Mouse (Mus musculus) induced T-regulatory cell, adult 2 months (primary cell): ENCODE measurements around the gene Rpp14.
A peak's percentile ranks its signal among the peaks of the same experiment; 100 is the strongest.

Source experiments
- DNase-seq: peaks from one replicate; pipeline ENCODE4 v3.0.0-alpha.2; 2012; ENCODE audit warnings: low read depth

The Rpp14 gene

GRCm38 (mm10) chr14:8059938-8060337, 20.2 kb upstream of the Rpp14 start:
- no peak for DNase-seq

GRCm38 (mm10) chr14:8062076-8062475, 18.1 kb upstream of the Rpp14 start:
- DNase-seq, result no peak

- no peak for DNase-seq
Observed at GRCm38 (mm10) chr14:8062537-8063301, 17.4 kb upstream of the Rpp14 start.

DNA sequence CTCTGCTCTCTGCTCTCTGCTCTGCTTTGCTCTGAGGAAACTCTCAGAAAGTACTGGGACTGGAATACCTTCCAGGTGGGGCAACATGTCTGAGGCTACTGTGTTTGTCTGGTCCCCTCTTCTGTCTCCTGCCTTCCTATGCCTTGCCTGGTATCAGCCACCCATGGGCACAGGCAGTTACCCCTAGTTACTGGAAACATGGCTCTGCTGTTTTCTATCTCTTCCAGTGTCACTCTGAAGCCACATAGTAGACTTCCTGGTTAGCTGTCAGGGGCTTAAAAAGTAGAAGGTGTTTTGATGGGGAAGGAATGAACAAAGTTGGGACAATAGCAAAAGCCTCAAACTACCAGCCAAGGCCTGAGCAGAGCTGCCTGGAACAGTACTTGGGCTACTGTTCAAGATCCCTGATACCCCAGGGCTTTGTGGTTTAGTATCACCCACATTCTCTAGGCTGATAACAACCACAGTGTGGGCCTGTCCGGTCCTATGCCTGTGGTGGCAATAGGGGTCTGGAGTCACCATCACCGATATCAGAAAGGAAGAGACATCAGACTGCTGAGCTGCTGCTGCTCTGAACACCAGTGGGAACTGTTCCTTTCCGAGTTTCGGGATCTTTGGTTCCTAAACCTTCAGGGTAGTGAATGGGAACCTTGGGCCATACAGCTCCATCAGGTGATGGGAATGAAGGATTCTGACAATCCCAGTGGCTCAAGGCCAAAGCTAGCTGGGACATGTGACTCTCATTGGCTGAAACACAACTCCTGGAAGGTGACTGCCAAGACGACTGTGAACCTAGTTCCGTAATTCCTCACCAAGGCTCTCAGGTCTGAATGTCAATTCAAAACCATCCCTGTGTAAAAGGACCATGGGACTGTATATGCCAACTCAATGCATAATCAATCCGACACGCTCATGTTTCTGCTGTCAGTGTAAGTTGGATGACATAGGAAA, 16.1 kb upstream of the Rpp14 start:
- no peak for DNase-seq

GRCm38 (mm10) chr14:8080718-8081117, 551 bp downstream of the Rpp14 start:
- DNase-seq, result no peak

DNA sequence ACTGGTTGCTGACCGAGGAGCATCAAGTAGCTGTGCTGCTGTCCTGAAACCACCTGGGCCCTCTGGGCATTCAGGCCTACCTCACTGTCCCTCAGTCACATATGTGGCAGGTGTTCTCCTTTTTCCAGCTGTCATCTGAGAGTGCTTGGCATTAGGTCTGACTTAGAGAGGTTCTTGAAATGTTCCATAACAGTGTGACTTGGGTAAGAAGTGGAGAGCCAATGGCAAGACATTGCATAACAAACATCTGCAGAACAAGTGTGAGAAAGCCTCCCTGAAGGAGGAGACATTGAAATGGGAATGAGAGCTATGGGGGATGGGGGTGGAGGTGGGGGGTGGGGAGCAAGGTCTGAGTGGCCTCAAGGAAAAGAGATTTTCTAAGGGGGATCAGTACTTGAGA, 2.8 kb downstream of the Rpp14 start:
- DNase-seq, result no peak

GRCm38 (mm10) chr14:8089016-8089415, 8.8 kb downstream of the Rpp14 start:
- no peak for DNase-seq

DNA sequence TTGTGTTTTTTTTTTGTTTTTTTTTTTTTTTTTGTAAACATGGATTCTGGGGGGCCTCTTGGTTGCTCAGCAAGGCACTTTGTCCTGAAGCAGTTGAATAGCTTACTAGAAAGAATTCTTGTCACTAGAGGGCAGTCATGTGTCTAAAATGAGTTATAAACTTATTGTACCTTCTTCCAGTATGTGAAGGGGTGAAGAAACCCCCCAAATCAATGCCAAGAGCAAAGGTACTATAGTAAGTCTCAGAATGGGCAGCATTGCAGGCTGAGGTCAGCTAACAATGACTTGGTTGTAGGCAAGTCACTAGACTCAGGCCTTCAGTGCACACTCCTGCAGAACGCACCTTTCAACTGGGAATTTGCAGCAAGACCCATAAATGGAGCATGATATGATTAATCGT, 12.4 kb downstream of the Rpp14 start:
- DNase-seq, result peak; percentile 76

- DNase-seq, result no peak
Observed at GRCm38 (mm10) chr14:8093427-8093826, 13.3 kb downstream of the Rpp14 start.

- no peak for DNase-seq
Observed at GRCm38 (mm10) chr14:8094931-8095561, 14.9 kb downstream of the Rpp14 start.

DNA sequence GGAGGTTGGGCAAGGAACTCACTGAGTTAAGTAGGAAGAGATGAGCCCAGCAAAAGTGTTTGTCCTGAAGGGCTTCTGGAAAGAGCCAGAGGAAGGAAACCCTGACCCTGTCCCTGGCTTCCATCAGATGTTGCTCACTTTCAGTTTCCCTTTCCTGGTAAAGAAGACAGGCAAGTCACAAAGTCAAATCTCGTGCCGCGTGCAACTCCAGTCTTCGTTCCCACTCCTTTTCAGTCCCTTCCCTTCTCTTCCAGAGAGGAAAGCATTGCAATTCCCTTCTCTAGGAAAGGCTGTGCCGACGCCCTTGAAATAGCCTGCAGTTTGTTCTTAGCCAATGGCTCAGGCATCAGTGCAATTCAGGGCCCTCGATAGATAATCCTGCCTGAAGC, 15.4 kb downstream of the Rpp14 start:
- DNase-seq, result peak; percentile 63

GRCm38 (mm10) chr14:8097978-8098686, 18.0 kb downstream of the Rpp14 start, which contains the start of gene Pxk:
Pxk (plus strand) TSS chr14:8098211.
- peak; percentile 90 for DNase-seq

GRCm38 (mm10) chr14:8098687-8098995, 18.5 kb downstream of the Rpp14 start:
- DNase-seq, result peak; percentile 52

DNA sequence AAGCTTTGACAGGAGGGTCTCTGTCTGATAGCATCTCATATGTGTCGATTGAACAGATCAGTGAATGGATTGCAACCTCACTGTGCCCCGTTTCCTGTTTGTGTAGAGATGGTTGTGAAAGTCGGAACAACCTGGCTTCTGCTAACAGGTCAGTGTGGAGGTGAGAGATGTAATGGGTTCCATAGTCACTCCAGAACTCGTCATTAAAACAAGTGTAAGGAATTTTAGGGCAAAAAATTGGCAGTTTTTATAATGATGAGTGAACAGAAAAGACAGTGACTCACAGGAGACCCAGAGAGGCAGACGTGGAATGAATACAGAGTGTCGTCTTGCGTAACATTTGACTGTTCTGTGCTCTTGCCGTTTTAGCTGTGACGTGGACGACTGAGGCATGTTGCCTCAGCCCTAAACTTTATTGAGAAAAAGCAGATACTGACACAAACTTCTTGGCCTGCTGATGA, 19.4 kb downstream of the Rpp14 start:
- DNase-seq, result peak; percentile 67

- no peak for DNase-seq
Observed at GRCm38 (mm10) chr14:8101886-8102285, 21.7 kb downstream of the Rpp14 start.

DNA sequence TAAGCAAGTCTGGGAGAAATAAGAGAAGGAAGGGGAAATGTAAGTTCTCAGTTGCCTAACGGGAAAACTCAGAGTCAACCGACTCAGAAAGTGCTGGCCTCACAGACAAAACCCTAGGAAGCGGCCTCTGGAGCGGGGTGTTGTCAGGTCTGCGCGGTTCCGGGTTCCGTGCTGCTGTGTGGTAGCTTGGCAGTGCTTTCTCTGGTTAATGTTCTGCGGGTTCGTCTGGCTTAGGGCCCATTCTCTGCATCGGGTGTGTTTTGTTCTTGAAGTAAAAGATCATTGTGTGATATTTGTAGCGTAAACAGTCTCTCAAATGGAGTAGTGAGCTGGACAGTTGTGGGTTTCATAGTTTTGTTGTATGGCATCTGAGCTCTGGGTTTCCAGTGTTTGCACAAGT, 22.5 kb downstream of the Rpp14 start:
- no peak for DNase-seq

DNA sequence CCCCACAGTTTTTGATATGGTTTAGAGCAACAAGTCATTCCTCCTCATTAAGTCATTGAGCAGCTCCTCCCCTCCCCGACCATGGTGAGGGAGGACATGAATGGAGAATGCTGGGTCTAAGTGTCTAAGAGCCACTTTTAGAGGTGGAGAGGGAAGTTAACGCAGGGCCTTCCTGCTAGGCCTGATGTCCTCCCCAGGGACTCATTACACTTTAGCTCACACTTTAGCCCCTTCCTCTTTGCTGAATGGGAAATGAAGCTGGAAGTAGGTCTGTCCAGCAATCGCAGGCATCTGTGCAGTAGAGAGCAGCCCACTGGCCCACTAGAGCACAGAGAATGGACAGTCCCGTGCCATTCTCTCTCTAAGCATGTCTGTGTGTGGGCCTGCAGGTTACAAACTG, 27.9 kb downstream of the Rpp14 start:
- DNase-seq, result no peak

- no peak for DNase-seq
Observed at GRCm38 (mm10) chr14:8108976-8109375, 28.8 kb downstream of the Rpp14 start.

DNA sequence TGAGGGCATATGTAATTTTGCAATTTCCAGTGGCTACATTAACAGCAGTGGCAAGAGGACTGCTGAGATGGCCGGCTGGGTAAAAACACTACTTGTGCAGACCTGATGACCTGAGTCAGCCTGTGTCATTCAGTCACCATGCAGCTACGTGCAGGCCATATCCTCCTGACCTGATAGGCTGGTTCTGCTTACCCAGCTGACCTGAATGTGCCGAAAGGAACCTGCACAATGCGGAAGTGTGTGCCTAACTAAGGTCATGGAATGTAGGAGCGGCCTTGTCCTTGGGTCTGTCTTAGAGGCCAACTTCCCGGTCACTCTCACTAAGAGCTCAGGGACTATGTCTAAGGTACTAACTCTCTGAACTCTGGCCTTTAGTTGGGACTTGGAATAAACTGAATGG, 31.4 kb downstream of the Rpp14 start:
- no peak for DNase-seq

- no peak for DNase-seq
Observed at GRCm38 (mm10) chr14:8112036-8112435, 31.9 kb downstream of the Rpp14 start.

DNA sequence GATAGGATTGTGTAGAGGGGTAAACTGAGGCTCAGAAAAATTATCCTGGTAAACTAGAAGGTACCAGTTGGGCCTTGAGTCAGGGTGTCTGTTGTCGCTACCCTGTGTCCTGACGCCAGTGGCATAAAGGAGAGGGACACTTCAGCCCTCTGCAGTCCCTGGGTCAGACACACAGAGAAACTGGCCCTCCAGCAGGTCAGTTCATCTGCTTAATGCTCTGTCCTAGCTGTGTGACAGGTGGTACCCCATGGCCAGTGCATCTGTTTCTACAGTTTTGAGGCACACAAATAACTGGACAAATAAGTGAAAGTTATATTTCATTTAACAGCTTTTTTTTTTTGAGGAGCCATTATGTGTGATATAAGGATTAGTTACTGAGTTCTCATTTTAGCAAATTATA, 33.4 kb downstream of the Rpp14 start:
- no peak for DNase-seq

DNA sequence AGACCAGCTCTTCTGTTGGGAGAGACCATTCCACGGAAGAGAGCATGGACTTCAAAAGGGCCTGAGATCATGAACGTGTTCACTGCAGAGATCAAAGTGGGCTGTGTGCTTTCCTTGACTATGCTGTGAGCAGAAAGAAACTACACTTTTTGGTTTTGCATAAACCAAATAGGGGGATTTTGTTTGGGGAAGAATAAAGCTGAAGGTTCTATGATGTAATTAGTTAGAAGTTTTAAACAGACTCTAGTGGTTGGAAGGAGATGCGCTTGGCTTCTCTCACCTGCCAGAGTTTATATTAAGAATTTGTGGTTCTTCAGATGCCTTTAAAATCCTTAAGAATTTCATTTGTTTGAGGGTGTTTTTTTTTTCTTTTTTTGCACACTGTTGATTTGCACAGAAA, 34.1 kb downstream of the Rpp14 start:
- DNase-seq, result no peak
